Mouse (Mus musculus) right cerebral cortex, adult 18-20 months (tissue): ENCODE data around the gene 1110051M20Rik.
A peak's percentile ranks its signal among the peaks of the same experiment; 100 is the strongest.

Experiments
- DNase-seq: peaks from one replicate; pipeline ENCODE4 v3.0.0; 2022; ENCODE audit warnings: mixed read lengths

Gene 1110051M20Rik

DNA sequence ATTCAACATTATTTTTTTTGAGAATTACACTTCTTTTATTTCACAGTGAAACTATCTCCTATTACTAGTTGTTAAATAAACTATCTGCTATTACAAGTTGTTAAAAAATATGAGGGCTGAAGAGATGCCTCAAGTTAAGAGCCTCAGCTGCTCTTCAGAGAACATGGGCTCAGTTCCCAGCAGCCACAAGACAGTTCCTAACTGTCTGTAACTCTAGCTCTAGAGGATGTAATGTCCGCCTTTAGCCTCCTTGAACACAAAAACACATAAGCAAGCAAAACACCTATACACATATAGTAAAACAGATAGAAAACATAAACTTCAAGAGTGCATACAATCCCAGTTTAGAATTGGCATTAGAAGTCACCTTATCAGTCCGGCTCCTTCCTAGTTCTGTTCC, 104.9 kb downstream of the 1110051M20Rik start:
- no peak for DNase-seq

DNA sequence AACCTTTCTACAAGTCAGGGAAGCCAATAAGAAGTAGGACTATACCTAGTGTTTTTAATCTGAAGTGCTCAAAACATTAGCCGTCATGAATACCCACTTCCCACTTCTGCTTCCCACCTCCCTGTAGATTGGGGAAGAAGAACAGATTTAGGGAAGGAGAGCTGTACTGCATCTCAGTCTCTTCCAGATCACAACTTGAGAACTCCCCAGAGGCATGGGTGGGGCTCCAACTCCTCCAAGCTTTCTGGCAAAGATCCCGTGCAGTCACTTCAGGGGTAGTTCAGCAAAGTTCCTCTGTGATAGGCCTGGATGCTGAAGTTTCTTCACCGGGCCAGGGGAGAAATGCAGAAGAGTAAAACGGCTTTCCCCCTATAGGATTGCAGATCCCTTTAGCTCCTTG, 109.4 kb downstream of the 1110051M20Rik start:
- no peak for DNase-seq

DNA sequence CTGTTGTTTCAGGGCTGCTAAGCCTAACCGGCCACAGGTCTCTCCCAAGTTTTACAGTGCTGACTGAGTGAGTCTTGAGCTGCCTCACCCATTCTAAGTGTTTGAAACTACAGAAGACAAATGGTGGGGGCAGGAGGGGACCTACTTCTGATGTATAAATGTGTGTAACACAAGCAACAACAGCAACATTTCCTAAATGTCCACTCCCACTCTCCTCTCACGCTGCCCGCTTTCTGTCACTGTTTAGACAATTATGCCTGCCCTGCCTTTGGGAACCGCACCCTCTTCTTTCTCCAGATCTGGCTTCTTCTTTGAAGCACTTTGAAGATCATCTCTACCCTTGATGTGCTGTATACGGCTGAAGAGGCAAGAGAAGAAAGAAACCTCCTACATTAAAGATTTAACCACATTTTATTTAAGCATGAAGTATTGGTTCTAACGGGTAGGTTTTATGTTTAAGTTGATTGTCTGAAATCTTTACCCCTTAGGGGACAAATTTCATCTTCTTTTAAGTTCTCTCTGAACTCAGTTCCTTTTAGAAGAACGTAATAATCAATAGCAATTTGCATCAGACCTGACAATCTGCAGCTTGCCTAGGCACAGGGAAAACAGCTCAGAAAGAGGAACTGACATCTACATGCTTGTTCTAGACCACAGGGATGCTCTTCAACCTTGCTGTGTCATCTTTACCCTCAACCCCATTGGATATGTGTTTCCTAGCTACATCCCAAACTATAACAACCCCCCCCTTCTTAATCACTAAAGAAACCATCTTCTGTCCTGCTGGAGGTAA, 113.3 kb downstream of the 1110051M20Rik start:
- DNase-seq, result no peak

DNA sequence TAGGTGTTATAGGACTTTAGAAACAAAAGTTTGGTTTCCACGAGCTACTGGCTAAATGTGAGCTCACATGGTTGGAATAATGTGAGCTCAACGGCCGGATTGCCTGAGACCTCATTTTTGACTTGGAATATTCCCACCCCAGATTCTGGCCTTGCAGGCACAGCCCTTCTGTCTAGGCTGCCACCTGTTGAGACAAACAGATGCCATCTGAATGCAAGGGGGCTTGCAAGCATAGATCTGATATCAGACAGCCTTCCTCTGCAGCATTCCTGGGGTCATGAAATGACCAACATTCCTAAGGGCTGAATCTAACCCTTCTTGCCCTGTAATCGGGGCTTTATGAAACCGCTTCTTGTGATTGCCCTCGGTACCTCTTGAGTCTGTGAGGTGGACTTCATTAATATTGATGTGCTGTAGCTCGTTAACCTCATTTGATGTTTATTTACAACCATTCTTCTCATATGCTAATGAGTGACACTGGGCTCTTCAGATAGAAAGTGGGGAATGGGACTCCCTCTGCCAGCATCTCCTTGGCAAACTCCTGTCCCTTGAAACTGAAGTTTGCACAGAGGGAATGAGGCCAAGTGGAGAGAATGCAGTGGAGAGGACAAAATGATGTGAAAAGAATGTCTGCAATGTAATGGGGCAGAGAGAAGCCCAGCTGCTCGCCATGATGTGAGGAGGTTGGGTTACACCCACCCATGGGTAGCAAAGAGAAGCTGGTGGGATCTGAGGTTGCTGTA, 114.3 kb downstream of the 1110051M20Rik start:
- no peak for DNase-seq

DNA sequence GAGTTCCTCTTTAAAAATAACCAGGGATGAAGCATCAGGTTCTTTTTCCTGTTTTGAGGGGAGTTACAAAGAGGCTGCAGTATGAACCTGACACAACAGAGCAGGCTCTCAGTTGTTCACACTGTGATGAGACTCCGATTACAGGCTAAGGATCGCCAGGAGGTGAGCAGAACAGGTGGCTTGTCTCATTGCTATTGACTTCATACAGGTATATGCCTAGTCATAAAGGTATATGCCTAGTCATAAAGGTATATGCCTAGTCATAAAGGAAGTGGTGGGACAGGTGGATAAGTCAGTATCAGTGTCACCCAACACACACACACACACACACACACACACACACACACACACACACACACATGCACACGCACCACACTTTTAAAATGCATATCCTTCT, 115.8 kb downstream of the 1110051M20Rik start:
- DNase-seq, result no peak

DNA sequence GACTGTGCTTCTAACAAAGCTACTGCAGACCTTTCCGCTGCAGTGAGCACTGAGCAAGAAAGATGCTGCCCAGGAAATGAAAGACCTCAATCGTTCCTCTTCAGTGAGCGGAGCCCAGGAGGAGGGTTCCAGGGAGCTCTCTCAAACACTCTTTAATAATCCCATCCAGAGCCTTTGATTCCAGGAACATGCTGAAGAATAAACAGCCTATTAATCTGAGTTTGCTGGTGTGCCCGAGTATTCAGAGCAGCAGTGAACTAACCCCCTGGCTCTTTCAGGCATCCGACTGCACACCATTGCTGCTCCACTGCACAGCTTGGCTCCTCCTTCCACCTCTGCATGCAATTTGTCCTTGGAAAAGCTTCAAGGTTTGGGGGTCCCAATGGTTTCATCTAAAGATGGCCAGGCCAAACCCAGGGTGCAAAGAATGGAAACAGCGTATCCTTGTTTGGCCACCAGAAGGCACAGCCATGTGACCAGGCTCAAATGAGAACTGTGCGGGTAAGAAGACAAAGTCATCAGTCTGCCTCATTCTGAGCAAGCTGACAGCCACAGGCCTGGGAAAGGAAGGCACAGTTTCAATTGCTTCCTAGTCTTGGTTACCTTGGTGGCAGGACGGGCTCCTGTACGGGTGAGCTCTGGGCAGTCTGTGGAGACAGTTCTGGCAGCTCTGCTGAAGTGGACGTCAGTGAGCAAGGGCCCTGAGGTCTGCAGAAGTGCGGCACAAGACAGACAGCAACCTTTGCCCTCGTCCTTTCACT, 116.4 kb downstream of the 1110051M20Rik start:
- DNase-seq, result peak; percentile 32

DNA sequence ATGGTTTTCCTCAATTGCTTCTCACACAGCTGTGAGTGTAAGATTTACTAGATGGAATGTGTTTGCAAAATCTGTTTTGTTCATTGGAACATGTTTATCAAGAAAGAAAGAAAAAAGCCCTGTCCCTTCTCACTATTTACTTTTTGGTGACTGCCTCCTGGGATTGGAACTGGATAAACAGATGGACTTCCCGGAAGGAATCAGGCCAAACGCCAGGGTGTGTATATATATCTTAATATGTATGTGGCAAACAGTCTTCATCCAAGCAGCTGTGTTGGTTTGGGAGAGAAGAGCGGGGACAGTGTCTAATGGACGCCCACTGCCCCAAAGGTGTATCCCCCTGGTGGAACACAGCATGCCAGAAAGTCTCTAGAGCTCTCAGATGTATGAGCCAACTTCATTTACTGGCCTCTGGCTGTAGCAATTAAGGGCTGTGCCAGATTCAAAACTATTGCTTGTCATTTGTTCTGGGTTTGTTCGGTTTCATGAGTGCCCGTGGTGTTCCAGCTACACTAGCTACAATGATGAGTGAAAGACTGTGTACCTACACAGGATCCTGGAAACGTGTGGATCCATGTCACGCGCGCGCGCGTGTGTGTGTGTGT, 117.7 kb downstream of the 1110051M20Rik start:
- no peak for DNase-seq

DNA sequence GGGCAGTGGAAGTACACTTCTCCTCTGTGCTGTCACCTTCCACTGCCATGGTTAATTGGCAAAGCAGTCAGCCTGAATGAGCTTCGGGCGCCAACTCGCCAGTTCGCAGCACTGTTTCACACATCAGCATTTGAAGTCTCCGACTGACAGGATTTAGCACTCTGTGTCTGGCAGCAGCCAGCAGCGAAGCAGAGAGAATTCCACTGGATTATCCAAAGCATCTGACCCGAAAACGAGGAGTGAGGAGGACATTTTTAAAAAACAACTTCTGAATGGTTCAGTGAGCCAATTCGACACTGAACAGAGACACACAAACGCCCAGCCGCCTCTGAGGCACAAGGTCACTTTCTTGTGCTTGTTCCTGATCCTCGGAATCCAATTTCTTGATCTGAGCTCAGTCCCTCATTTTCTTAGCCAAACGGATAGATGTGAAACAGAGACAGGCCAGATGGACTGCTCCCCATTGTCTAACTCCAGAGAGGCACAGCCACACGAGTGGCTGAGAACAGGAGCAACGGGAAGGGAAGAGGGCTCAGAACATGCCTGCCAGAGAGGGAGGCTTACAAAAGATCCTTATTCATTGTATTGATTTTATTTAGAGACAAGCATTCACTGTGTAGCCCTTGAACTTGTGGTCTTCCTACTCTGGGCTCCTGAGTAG, 119.6 kb downstream of the 1110051M20Rik start:
- DNase-seq, result peak; percentile 49

DNA sequence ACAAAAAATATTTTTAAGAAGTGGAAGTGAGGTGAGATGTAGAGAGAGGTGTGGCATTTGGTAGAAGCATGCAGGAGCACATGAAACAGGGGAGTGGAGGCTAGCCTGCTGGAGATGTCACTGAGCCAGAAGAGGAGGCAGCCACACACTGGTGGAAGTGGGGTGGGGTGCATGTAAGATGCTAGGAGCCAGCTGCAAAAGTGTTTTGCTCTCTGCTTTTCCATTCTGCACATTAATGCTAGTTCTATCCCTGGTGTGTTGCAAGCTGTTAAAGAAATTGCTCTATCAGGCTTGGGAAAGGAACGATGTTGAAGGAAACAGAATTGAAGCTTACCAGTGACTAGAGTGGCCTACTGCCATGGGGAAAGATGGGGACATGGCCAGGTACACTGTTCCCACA, 120.2 kb downstream of the 1110051M20Rik start:
- DNase-seq, result no peak

DNA sequence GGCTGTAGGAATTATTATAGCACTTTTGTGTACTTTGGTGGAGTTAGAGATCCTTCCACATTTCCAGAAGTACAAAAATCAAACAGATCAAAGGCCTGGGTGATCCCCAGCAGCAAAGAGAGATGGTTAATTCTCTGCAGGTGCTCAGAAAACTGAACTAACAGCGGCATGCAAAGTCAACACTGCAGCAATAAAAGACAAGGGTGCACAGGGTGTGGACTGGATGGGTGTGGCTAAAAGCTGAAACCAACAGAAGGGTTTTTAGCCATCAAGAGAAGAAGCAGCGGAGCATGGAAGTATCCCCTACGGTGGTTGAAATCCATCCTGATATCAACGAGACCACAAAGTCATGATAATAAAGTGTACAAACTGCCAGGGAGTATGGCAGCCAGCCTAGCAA, 122.0 kb downstream of the 1110051M20Rik start:
- no peak for DNase-seq

DNA sequence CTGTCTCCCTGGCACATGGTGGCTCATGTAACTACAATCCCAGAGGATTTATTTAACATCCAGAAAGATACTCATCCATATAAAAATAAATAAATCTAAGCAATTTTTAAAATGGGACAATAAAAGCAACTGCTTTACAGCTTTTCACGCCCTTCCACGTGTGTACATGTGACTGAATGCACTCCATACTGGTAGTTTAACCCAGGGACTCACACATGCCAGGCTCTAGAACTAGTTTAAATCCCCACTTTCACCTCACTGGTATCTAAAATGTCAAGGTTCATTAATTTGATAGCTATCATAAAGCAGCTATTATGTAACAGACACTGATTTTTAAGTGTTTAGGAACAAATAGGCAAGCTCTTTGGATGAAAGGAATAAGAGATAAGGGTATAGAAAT, 122.6 kb downstream of the 1110051M20Rik start:
- DNase-seq, result no peak

DNA sequence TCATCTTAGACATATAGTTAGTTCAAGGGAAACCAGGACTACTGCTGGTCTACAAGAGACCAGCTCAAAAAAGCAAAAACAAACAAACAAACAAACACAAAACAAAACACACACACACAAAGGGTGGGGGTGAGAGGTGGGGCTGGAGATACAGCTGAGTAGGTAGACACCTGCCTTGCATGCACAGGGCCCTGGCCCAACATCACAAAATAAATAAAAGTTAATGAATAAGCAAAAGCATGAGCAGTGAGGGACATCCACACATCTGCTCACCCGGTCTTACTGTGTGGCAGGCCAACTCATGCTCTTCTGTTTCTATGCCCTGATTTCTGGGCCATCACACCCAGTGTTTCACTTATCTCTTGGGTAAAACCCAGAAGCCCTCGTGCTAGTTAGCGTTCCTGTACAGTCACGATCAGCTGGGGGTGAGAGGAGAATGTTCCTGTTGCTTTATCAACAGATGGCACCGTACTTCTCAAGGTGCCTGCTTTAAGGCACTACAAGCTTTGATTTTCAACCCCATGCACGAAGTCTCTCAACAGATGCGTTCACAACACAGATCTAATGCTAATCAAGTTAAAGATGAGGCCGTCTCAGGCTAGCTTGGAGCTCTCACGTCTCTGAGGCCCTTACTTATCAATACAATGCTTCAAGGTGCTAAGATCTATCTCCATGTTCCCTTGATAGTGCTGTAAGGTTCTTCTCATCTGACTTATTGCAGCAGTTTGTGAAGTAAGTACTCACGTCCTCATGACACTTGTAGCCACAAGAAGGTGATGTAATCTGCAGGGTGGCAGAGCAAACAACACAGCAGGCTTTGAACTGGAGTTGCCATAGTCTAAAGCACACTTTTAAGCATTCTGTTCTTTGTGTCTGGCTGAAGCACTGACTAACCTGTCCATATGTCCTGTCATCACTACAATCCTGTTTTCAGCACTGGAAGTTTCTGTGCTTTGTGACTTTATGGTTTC, 123.7 kb downstream of the 1110051M20Rik start:
- no peak for DNase-seq

DNA sequence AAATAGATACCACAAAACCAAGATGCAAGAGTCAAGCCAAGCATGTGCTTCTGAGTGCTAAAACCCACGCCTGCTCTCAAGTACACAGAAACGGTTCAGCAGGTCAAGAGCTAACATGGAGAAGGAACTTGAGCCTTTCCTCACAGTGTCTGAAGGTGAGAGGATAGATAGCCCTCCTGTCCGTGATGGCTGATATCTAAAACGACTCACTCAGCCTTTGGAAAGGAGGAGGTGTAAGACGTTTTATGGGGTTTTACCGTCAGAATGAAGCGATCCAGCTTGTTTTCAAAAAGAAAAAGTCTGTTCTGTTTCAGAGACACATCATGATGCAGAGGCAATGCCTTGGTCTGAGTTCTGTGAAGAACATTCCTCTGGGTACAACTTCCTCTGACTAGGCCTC, 130.3 kb downstream of the 1110051M20Rik start:
- DNase-seq, result no peak

DNA sequence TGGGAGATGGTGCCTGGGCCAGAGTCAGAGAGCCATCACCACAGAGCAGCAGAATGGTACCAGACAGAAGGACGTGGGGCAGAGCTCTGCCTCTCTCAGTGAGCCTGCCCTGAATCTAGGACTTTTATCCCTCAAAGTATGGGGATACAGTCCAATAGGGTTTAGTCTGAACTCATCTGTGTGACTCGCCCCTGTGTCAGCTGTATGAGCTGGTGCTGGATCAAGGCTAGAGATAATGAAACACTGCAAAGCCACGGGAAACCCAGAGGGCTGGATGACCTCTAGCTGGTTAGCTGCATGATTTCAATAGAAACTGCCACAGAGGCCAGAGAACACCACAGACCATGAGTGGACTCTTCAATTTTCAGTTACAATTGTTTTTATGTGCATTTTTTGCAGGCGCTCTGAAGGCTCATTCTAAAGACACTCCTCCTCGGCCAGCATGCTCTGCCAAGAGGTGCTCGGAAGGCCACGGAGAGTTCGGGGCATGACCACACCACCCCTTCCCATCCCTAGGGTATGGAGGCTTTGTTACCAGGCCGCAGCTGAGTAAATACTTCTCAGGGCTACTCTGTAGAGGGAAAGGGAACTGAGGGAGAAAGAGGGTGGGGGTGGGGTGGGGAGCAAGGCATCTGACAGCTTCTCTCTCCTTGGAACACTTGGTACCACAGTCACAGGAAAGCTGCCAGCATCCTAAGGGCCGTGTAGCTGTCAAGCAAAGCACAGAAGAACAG, 131.8 kb downstream of the 1110051M20Rik start:
- DNase-seq, result no peak

DNA sequence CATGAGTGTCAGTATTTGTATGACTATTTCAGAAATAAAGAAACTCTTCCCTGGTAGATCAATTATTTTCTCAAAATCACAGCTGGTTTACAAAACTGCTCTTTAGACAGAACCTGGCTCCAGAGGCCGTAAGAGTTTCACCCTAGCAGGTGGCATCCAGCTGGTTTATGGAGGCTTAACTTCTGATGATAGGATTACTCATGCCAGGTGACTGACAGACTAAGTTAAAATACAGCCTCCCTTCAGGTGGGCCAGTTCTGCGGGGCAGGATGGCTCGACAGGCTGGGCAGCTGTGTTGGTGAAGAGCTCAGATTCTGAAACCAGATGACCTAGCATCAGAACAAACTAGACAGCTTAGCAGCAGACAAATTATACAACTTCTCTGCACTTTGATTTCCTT, 135.0 kb downstream of the 1110051M20Rik start:
- DNase-seq, result no peak

DNA sequence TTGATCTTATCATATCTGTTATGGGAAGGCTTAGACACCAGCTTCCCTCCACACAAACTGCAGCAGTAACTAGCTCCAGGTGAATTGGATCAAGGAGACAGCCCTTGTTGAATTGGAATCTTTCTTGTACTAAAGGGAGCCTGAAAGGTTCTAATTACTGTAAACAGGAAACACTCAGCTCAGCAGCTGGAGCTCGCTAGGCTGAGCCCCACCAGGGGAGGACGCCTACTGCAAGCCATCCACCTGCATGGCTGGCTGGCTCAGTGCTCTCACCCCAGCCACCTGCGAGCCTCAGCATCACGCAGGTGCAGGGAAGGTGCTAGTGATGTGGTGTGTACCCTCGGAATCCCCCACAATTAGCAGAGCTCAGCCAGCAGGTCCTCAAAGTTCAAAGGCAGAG, 135.8 kb downstream of the 1110051M20Rik start:
- no peak for DNase-seq

DNA sequence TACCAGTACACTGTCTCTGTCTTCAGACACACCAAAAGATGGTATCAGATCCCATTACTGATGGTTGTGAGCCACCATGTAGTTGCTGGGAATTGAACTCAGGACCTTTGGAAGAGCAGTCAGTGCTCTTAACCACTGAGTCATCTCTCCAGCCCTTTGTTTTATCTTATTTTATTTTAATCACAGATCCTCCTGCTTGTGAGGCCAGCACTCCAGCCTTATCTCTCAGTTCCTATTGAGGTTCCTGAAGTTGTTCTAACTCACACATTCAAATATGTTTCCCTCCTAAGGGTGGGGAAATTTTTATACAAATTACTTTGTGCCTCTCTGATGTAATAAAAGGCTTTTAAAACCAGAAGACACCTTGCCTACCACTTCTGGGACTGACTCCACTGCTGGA, 137.9 kb downstream of the 1110051M20Rik start:
- no peak for DNase-seq

DNA sequence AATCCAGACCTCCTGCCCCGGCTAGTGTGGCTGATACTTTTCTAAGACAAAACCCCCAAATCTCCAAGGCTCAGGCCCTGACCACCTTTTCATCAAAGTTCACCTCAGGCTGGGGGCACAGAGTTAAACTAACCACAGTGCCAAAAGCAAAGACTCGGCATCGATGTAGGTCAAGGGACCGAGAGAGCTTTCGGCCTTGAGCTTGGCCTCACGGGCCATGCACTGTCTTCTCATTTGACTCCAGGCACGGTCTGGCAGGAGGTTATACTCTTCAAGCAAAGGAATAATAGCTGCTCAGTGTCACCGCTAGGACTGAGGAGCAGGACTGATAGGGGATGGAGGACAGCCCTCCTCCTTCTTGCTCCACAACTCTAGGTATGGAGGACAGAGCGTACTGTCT, 138.6 kb downstream of the 1110051M20Rik start:
- DNase-seq, result no peak

DNA sequence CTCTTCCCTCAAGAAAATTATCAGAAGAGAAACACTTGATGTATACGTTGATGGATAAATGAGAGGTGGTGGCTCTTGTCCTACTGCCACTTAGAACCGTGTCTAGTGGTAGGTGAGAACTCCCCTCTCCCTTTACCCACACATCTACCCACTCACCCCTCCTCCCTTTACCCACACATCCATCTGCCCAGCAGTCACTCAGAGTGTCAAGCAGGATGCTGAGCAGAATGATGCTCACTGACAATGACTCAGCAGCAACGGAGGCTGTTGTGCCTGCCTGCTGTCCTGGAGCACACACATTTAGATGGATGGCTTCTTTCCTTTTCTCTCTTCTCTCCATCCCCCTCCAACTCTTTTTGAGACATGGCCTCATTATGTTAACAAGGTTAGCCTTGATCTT, 141.7 kb downstream of the 1110051M20Rik start:
- DNase-seq, result peak; percentile 48

DNA sequence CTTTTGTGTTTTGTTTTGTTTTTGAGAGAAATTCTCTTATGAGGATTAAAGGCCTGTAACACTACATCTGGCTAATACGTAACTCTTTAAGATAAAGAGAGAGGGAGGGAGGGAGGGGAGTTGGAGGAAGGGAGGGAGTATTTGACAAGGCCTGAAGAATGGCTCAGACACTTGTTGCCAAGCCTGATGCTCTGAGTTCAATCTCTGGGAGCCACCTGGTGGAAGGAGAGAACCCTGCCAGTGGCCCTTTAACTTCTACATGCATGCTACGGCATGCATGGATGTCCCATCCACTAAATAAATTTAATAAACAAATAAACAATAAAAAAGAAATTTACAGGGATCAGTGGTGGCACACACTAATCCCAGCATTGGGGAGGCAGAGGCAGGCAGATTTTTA, 142.7 kb downstream of the 1110051M20Rik start:
- no peak for DNase-seq

DNA sequence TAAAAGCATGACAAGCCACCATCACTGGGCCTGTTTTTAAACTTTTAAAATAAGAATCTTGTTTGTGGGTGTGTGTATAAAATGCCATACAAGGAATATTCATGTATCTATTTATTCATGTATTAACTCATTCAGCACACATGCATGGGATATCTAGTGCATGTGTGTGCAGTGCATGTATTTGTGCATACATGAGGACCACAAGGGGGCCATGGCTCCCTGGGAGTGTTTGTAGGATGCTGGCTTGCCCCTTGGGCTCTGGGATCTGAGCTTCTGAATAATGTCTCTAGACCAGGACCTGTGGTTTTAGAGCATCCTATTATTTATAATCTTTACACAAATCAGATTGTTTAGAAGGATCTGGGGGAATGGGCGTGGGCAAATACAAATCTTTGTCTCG, 143.7 kb downstream of the 1110051M20Rik start:
- DNase-seq, result no peak
